Mouse (Mus musculus): ENCODE measurements around the gene Olfr984.

The Olfr984 gene

DNA sequence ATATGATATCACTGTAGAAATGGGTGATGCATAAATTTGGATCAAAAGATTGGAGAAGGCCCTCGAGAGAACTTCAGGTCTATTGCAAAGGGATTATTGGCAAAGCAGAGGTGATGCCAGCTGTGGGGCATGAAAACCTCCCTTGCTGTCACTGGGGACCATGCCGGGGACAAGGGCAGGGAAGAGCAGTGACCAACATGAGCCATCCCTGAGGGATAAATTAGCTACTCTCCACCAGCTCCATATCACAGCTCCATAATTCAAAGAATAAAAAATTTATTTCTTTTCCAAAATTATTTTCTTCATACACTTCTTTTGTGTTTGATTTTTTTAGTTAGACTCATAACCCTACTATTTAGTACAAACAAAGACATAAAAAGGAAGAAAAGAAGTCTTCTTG is at the start of gene Olfr984:
Olfr984 (minus strand) TSS at position 101 of the 400 bp plus-strand sequence.
- DNase-seq = no peak

DNA sequence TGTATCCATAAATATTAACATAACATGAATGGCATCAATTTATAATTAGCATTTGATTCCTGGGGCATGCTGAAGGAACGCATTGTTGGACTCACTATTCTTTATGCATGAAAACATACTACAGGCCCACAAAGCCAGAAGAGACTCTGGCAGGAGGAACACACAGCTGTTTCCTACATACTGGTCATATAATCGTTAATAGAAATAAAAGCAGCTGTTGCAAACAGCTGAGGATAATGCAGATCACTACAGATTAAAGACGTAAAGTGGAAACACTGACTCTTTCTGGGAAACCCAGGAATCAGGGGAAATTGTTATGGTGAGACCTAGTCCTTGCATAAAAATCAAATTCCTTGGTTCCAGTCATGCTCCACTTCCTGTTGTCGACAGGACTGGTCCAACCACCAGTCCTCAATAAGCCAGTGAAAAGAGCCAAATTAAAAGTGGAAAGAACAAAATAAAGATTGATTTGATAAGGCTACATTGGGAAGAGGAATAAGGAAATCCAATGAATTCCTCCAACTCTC is 41.2 kb upstream of the Olfr984 start:
- no peak for DNase-seq

DNA sequence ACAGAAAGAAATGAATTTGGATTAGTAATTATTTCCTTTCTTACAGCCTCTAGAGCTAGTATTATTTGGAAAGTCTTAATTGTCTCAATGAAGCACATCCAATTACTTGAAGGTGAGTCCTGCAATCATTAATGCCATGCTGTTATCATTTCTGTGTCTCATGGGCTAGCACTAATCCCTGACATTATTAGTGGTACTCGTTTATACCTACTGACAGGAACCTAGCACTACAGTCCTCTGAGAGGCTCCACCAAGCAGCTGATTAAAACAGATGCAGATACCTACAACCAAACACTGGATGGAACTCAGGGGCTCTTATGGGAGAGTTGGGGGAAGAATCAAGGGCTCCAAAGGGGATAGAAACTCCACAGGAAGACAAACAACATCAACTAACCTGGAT is 27.5 kb upstream of the Olfr984 start:
- no peak for DNase-seq

DNA sequence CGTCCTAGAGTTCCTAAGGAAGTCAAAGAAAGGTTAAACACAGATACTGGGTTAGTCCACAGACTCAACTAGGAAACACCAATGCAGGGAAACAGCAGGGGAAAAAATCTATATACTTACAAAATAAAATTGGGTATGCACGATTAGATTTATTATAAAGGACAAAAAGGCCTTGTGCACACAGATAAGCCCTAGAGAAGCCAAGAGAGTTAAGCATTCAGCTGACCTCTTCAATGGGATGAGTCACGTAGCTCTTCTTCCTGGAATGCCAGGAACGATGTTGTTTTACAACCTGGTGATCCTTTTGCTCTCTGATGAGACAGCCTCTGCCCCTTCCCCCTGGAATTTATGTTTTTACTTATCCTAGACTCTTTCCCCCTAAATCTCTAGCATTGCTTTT is 25.5 kb upstream of the Olfr984 start:
- no peak for DNase-seq

DNA sequence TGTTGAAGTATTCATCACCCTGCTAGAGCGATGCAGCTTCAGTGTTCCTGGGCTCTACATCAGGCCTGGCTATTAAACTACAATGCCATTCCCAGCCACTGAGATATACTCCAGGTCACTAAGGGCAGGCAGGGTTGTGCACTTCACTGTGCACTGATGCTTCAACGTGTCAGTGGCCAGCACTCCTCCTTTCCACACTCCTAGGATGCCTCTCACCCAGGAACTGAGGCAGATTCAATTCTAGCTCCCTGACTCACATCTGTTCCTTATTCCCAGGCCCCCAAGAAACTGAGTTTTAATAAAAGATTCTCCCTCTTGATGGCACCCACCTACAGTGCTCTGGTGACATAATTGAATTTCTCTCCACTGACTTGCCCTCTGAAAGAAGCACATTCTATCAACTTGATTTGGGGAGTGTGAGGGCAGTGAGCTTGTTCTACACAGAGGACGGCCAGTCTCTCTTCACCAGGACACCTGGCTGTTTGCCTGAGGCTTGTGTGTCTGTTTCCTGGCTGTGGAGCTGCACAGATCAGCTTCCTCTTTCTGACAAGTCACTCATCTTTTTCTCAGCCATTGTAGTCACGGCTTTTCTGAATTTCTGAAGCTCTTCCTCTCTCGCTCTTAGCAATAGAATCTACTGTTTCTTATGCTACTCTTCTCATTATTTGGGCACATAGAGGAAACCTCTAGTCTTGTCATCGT is 23.1 kb upstream of the Olfr984 start:
- no peak for DNase-seq

DNA sequence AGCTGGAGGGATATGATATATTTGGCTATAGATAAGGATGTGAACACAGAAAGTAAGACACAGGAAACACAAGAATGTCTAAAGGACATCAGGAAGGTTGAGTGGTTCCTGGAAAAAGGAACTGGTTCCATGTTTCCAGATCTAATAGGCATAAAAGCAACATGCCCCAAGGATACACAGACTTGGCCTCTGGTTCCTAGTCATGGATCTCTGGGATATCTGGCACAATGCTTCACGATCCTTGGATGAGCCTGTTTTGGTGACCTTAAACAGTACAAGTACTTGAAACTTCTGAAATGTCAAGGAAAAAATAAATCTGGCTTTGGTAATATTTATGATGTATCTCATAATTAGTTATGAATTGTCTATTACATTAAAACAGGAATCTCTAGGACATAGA is 16.6 kb upstream of the Olfr984 start:
- no peak for DNase-seq

DNA sequence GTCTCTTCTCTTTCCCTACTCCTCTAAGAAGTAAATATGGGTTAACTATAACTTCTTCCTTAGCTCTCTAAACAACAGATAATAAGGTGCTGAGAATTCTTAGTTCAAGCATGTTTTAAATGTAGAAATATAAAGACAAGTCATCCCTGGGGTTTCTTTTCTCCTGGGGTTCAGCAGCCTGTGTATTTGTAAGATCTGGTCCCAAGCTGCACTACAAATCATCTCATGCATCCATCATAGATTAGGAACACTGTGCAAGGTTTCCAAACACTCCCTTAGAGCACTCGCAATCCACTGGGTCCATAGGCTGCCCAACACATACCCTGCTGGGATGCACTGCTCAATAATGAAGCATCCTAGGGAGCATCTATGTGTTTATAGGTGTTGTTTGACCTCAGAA is 16.1 kb upstream of the Olfr984 start, which contains the start of gene Olfr985:
Olfr985 (minus strand) TSS at position 101 of the 400 bp plus-strand sequence.
- DNase-seq = no peak

DNA sequence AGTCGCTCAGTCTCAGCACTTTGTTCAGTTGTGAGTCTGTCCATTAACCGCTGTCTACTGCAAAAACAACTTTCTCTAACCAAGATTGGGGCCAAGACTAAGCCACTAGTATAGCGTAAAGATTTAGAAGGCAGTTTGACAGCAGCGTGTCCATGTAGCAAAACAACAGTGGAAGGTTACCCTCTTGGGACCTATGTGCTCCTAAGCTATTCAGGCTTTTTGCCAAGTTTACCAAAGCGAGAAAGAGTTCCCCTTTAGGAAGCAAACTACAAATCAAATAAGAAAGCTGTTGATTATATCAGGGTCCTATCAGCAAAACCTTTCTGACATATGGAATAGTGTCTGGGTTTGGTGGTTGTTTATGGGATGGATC is 3.3 kb upstream of the Olfr984 start:
- DNase-seq = no peak

DNA sequence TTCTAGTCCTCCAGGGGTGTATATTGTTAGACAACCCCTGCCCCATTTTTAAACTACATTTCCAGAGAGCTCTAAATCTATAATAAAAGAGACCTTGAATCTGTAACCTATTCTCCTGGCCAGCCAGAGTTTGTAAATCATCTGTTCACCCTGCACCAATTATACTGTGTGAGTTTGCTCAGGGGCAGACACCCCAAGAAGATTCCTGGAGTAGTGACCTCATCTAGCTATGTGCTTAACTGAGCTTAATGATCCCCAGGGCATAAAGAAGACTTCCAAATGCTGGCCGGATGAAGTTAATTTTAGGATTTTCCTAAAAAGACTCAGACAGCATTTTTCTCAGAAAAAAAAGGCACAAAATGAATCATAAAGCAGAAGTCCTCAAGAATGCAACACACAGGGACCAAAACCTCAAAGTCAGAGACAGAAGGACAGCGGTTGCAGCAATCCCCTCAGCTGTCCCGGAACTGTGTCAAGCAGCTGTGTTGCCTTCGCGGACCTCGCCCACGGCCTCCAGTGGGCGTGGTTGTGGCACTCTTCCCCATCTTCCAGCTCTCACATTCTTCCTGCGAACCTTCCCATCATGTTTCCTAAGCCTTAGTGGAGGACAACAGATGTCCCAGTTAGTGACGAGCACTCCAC is 2.8 kb upstream of the Olfr984 start:
- DNase-seq = peak; percentile 4

DNA sequence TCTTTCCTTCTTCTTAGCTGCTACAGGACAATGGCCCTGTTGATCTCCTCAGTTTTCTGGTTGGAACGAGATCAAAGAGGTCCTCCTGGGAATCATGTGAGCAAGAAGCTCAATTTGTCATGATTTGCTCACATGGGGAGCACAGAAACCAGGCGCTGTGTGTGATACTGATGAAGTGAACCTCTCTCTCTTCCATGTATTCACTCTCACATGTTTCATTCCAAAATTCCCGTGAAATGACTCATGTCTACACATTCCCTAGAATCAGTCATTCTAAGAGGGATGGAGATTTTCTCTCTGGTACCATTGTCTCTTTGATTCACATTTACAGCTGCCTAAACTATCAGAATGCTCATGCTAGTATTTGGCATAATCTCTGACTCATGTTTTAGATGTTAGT is 19.2 kb downstream of the Olfr984 start:
- no peak for DNase-seq

DNA sequence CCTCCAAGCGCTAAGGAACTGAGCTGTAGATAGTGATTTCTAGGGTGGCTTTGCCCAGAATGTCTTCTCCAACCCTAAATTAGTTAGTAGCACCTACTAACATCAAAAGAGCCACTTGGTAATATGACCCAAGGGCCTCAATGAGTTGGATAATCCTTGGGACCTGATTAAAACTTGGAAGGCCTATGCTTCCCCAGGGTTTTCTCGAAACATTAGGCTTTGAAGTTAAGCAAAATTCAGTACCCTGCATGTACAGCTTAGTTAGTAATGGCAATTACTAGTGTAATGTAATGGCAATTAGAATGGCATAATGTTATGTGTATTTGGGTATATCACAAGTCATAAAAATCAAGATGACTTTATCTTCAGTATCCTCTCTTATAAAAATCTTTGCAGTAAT is 20.5 kb downstream of the Olfr984 start, which contains the start of gene Olfr983:
Olfr983 (minus strand) TSS at position 101 of the 400 bp plus-strand sequence.
- DNase-seq = no peak

DNA sequence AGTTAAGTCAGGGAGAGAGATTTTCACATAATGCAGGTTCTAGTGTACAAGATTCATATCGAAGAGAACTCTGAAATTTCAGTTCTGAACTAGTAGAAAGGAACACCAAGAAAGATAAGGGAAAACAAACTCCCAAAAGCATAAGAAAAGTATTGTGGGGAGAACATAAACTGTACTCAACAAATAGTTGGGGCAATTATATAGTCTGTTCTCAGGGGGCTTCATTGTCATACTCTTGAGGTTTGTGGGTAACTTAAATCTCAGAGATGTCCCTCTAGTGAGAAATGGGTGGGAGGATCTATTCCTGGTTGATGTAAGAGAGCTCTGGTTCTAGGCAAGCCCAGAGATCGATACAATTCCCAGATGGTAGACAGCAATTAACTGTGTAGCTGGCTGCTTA is 40.5 kb downstream of the Olfr984 start, which contains the start of gene Olfr982:
Olfr982 (plus strand) TSS at position 301 of the 400 bp plus-strand sequence.
- no peak for DNase-seq

DNA sequence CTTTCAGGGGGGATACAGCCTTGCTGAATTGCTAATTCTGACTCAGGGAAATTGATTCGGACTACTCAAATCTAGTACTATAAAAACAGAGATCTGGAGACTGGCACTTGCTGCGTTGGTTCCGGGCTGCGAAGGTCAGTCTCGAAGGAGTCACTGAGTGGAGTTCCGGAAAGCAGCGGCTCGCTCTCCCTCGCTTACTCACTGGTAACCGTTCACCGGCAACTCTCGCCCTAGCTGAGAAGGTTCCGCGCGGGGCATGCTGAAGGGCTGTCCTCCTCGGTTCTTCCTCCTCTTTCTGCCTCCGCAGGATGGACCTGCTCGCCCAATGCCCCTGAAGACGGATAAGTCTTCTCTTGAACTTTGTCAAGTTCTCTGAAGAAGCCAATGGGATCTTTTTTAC is 63.9 kb downstream of the Olfr984 start:
- no peak for DNase-seq

All from kidney, adult 18-20 months (tissue).